Mouse (Mus musculus): ENCODE measurements around the gene Paxx.

- TF ChIP-seq CTCF (conservative IDR thresholded peaks at IDR 0.05; ENCODE audit: insufficient read depth, insufficient read length, low read depth, low read length) (no peak), POLR2A (IDR thresholded peaks at IDR 0.05; ENCODE audit: low read depth, low read length) (no peak)
These were observed 39.9 kb upstream of the Paxx start, which contains the start of gene Fbxw5 for GRCm38 (mm10) chr2:25500576-25501405.
